Mouse (Mus musculus): ENCODE measurements around the gene Psip1.

- TF ChIP-seq CTCF (IDR thresholded peaks at IDR 0.05; ENCODE audit: extremely low read depth, insufficient read depth, insufficient read length, insufficient replicate concordance) = no peak
- TF ChIP-seq POLR2A (IDR thresholded peaks at IDR 0.05; ENCODE audit: low read depth, low read length) = no peak
Measured at GRCm38 (mm10) chr4:83520308-83520707, 34.0 kb upstream of the Psip1 start.

All from spleen, adult 2 months (tissue).